Mouse (Mus musculus): ENCODE measurements around the gene Tubg1. TPM values are rescaled to one million over a fixed set of nuclear protein-coding genes. Genes with fewer than 3 reads are reported as not detected.
"Not testable (repeated sequence)": the region's sequence is repeated elsewhere in the genome, so short reads cannot be mapped to it uniquely, and the experiment has no call there.

The Tubg1 gene
- polyA plus RNA-seq, 1 experiment from 2014 or later = 83.5 TPM

DNA sequence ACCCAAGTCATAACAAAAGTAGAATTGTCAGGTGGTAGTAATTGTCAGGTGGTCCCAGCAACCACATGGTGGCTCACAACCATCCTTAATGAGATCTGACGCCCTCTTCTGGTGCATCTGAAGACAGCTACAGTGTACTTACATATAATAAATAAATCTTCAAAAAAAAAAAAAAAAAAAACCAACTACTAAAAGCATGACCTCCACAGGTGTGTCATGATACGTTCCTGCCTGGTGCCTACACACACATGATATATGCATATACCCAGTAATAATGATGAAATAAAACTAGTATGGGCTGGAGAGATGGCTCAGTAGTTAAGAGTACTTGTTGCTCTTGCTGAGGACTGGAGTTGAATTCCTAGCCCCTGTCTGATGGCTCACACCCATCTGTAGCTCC, 31.3 kb downstream of the Tubg1 start:
- WGBS (ENCODE audit: insufficient replicate concordance) = 32% methylated on average over 2 of the region's 2 CpGs
- no peaks in the 10 kb centered on the region for H3K27me3 ChIP-seq (ENCODE audit: control insufficient read depth, insufficient read depth, low read length)
- H3K36me3 ChIP-seq (ENCODE audit: control insufficient read depth, insufficient read depth, low read length) = no peaks in the 10 kb centered on the region
- H3K9ac ChIP-seq (ENCODE audit: low read depth, low read length) = no peak overlapping the region
- peaks cover 10% of the 10 kb centered on the region for H3K4me1 ChIP-seq (ENCODE audit: control insufficient read depth, insufficient read depth, low read length)
- no peak overlapping the region for H3K27ac ChIP-seq (ENCODE audit: low read depth, low read length)
- no peak overlapping the region for H3K4me3 ChIP-seq (ENCODE audit: low read depth, low read length)
- H3K4me2 ChIP-seq = no peak overlapping the region
- H3K9me3 ChIP-seq (replicated peaks; ENCODE audit: control insufficient read depth, low read length) = no peaks in the 10 kb centered on the region
- ATAC-seq (replicated peaks; ENCODE audit: insufficient number of reproducible peaks, low FRiP score, low TSS enrichment) = no peak

DNA sequence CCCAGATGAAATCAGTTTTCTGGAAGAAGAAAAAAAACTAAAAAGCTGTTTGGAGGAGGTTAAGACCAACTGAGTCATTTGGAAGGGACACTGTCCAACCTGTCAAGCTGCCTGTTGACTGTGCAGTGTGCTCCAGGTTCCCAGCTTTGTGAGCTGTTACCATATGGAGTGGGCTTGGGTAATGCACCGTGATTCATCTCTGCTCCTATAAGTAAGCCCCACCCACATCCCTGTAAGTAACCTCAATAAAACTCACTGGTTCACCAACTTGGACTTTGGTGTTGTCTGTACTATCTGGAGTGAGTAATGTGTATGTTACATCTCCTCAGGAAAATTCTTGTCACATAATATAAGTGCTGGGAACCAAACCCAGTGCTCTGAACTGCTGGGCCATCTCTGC, 33.1 kb downstream of the Tubg1 start:
- ATAC-seq (replicated peaks; ENCODE audit: insufficient number of reproducible peaks, low FRiP score, low TSS enrichment) = no peak
- 60% methylated on average over 1 of the region's 1 CpGs for WGBS (ENCODE audit: insufficient replicate concordance)
- Histone ChIP-seq H3K27me3 (ENCODE audit: control insufficient read depth, insufficient read depth, low read length) (no peaks in the 10 kb centered on the region; the same call in 1 of the 2 replicates), H3K36me3 (ENCODE audit: control insufficient read depth, insufficient read depth, low read length) (no peaks in the 10 kb centered on the region), H3K4me3 (ENCODE audit: low read depth, low read length) (no peak overlapping the region), H3K4me1 (ENCODE audit: control insufficient read depth, insufficient read depth, low read length) (peaks cover 10% of the 10 kb centered on the region), H3K27ac (ENCODE audit: low read depth, low read length) (no peak overlapping the region), H3K4me2 (no peak overlapping the region), H3K9ac (ENCODE audit: low read depth, low read length) (no peak overlapping the region), H3K9me3 (replicated peaks; ENCODE audit: control insufficient read depth, low read length) (no peaks in the 10 kb centered on the region)

DNA sequence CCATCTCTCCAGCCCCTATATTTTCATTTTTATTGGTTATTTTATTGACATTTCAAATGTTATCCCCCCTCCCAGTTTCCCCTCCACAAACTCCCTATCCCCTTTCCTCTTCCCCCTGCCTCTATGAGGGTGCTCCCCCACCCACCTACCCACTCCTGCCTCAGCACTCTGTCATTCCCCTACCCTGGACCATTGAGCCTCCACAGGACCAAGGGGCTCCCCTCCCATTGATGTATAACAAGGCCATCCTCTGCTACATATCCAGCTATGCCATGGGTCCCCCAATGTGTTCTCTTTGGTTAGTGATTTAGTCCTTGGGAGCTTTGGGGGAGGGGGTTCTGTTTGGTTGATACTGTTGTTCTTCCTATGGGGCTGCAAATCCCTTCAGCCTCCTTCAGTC, 34.9 kb downstream of the Tubg1 start:
- no peak overlapping the region for H3K9ac ChIP-seq (ENCODE audit: low read depth, low read length)
- ATAC-seq (replicated peaks; ENCODE audit: insufficient number of reproducible peaks, low FRiP score, low TSS enrichment) = no peak
- H3K4me1 ChIP-seq (ENCODE audit: control insufficient read depth, insufficient read depth, low read length) = 0 out of 2 replicates have a peak, but pooled peaks cover 2% of the 10 kb centered on the region
- H3K9me3 ChIP-seq (replicated peaks; ENCODE audit: control insufficient read depth, low read length) = no peaks in the 10 kb centered on the region
- H3K27me3 ChIP-seq (ENCODE audit: control insufficient read depth, insufficient read depth, low read length) = no peaks in the 10 kb centered on the region; the same call in 1 of the 2 replicates
- H3K27ac ChIP-seq (ENCODE audit: low read depth, low read length) = no peak overlapping the region
- no peaks in the 10 kb centered on the region for H3K36me3 ChIP-seq (ENCODE audit: control insufficient read depth, insufficient read depth, low read length)
- no peak overlapping the region for H3K4me2 ChIP-seq
- H3K4me3 ChIP-seq (ENCODE audit: low read depth, low read length) = no peak overlapping the region

DNA sequence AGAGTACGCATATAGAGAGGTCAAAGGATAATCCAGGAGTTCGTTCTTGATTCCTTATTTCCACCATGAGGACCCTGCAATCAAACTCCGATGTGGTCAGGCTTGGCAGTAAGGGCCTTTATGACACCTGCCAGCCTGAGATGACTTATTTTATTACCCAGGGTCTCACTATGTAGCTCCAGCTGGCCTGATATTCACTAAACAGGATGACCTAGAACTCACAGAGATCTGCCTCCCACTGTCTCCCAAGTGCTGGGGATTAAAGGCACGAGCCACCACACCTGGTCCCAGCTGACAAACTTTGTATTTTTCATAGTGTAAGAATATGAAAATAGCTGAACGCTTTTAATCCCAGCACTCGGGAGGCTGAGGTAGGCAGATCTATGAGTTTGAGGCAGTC, 35.4 kb downstream of the Tubg1 start:
- H3K4me1 ChIP-seq (ENCODE audit: control insufficient read depth, insufficient read depth, low read length) = 0 out of 2 replicates have a peak, but pooled peaks cover 2% of the 10 kb centered on the region
- no peaks in the 10 kb centered on the region for H3K36me3 ChIP-seq (ENCODE audit: control insufficient read depth, insufficient read depth, low read length)
- WGBS (ENCODE audit: insufficient replicate concordance) = 67% methylated on average over 6 of the region's 6 CpGs
- H3K27me3 ChIP-seq (ENCODE audit: control insufficient read depth, insufficient read depth, low read length) = no peaks in the 10 kb centered on the region; the same call in 1 of the 2 replicates
- no peak overlapping the region for H3K27ac ChIP-seq (ENCODE audit: low read depth, low read length)
- peak overlapping the region; percentile 70 for H3K4me2 ChIP-seq
- H3K9me3 ChIP-seq (replicated peaks; ENCODE audit: control insufficient read depth, low read length) = no peaks in the 10 kb centered on the region
- no peak overlapping the region for H3K4me3 ChIP-seq (ENCODE audit: low read depth, low read length)
- no peak for ATAC-seq (replicated peaks; ENCODE audit: insufficient number of reproducible peaks, low FRiP score, low TSS enrichment)
- no peak overlapping the region for H3K9ac ChIP-seq (ENCODE audit: low read depth, low read length)

DNA sequence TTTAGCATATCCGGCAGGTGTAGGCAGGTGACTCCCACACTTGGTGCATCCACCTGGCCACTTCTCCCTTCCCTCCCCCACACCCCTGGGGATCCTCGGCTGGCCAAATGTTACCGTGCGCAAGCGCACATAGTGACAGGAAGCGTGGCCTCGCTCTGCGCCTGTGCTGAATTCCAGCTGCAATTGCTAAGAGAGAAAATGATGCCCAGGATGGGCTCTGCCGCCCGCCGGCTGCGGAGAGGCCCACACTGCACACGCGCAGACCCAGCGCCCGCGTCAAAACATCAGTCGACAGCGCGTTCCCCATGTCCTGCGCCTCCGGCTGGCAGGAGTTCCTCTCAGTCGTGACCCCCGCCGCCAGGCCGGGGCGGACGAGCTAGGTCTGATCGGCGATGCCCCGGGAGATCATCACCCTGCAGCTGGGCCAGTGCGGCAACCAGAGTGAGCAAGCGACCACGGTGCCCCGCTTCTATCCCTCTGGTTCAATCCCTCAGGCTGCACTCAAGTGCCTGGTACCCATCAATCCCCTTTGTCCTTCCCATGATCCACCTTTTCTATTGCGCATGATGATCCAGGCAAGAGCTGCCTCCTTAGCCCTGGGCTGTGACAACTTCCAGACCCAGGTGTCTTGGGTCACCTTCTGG, 36.1 kb downstream of the Tubg1 start, which contains the start of gene Tubg2:
Gene Tubg2, plus strand, starts transcription at position 180 of the 644 bp plus-strand sequence.
- H3K4me1 ChIP-seq (ENCODE audit: control insufficient read depth, insufficient read depth, low read length) = 0 out of 2 replicates have a peak, but pooled peaks cover 2% of the 10 kb centered on the region
- H3K36me3 ChIP-seq (ENCODE audit: control insufficient read depth, insufficient read depth, low read length) = no peaks in the 10 kb centered on the region
- WGBS (ENCODE audit: insufficient replicate concordance) = 2% methylated on average over 36 of the region's 36 CpGs
- H3K27me3 ChIP-seq (ENCODE audit: control insufficient read depth, insufficient read depth, low read length) = no peaks in the 10 kb centered on the region; the same call in 1 of the 2 replicates
- no peak; the same call in 1 of the 2 replicates for ATAC-seq (replicated peaks; ENCODE audit: insufficient number of reproducible peaks, low FRiP score, low TSS enrichment)
- H3K27ac ChIP-seq (ENCODE audit: low read depth, low read length) = no peak within 1 kb of the TSS
- H3K9me3 ChIP-seq (replicated peaks; ENCODE audit: control insufficient read depth, low read length) = no peaks in the 10 kb centered on the region
- peak within 1 kb of the TSS; percentile 33 for H3K4me3 ChIP-seq (ENCODE audit: low read depth, low read length)
- H3K4me2 ChIP-seq = peak within 1 kb of the TSS; percentile 70
- H3K9ac ChIP-seq (ENCODE audit: low read depth, low read length) = peak within 1 kb of the TSS; percentile 69

DNA sequence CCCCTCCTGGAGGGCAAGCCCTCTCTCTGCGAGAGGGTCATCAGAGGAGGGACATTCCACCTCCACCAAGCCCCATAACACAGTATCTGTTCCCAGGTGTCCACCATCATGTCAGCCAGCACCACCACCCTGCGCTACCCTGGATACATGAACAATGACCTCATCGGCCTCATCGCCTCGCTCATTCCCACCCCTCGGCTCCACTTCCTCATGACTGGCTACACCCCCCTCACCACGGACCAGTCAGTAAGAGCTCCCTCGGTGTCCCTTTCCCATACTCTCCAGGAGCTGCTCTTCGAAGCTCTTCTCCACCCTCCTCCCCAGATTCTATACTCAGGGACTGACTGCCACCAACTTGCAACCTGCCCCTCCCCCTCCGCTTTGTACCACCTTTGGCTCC, 40.4 kb downstream of the Tubg1 start:
- Histone ChIP-seq H3K27me3 (ENCODE audit: control insufficient read depth, insufficient read depth, low read length) (peaks cover 23% of the 10 kb centered on the region), H3K4me1 (ENCODE audit: control insufficient read depth, insufficient read depth, low read length) (peaks cover 14% of the 10 kb centered on the region; the same call in 1 of the 2 replicates)
- ATAC-seq (replicated peaks; ENCODE audit: insufficient number of reproducible peaks, low FRiP score, low TSS enrichment); H3K4me3 ChIP-seq (ENCODE audit: low read depth, low read length); H3K9ac ChIP-seq (ENCODE audit: low read depth, low read length); H3K9me3 ChIP-seq (replicated peaks; ENCODE audit: control insufficient read depth, low read length); H3K4me2 ChIP-seq; H3K27ac ChIP-seq (ENCODE audit: low read depth, low read length); H3K36me3 ChIP-seq (ENCODE audit: control insufficient read depth, insufficient read depth, low read length): not testable (repeated sequence)
- 65% methylated on average over 9 of the region's 10 CpGs for WGBS (ENCODE audit: insufficient replicate concordance)

DNA sequence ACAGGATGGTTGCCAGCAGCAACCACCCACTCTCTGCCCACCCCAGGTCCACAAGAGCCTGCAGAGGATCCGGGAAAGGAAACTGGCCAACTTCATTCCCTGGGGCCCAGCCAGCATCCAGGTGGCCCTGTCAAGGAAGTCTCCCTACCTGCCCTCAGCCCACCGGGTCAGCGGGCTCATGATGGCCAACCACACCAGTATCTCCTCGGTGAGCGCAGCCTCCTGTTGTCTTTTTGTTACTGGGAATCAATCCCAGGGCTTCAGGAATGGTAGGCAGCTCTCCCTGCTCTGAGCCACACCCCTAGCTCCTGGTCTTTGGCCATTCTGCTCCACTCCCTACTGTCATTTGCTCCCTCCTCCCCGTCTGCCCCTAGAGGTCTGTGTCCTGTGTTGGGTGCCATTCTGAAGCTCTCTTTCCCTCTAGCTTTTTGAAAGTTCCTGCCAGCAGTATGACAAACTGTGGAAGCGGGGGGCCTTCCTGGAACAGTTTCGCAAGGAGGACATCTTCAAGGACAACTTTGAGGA, 41.3 kb downstream of the Tubg1 start:
- not testable (repeated sequence) for H3K27ac ChIP-seq (ENCODE audit: low read depth, low read length); H3K9ac ChIP-seq (ENCODE audit: low read depth, low read length); ATAC-seq (replicated peaks; ENCODE audit: insufficient number of reproducible peaks, low FRiP score, low TSS enrichment); H3K4me2 ChIP-seq; H3K4me3 ChIP-seq (ENCODE audit: low read depth, low read length); H3K9me3 ChIP-seq (replicated peaks; ENCODE audit: control insufficient read depth, low read length); H3K36me3 ChIP-seq (ENCODE audit: control insufficient read depth, insufficient read depth, low read length)
- Histone ChIP-seq H3K27me3 (ENCODE audit: control insufficient read depth, insufficient read depth, low read length) (peaks cover 32% of the 10 kb centered on the region), H3K4me1 (ENCODE audit: control insufficient read depth, insufficient read depth, low read length) (peaks cover 13% of the 10 kb centered on the region; the same call in 1 of the 2 replicates)
- WGBS (ENCODE audit: insufficient replicate concordance) = 79% methylated on average over 5 of the region's 8 CpGs

DNA sequence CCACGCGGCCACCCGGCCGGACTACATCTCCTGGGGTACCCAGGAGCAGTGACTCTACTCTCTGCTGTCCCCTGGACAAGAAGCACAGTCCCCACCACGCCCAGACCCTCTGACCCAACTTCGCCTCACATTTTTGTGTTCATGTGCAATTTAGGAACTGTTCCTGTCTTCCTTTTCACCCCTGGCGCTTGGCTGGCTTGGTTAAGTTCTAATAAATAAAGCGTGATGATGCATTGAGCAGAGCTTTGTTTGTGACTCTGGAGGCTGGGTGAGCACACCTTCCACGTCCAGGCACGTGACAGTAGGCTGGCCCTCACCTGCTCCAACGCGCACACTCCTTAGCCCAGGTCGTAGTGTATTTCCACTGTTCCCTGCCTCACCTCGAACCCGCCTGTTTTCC, 41.8 kb downstream of the Tubg1 start:
- H3K27me3 ChIP-seq (ENCODE audit: control insufficient read depth, insufficient read depth, low read length) = peaks cover 37% of the 10 kb centered on the region
- no peak for ATAC-seq (replicated peaks; ENCODE audit: insufficient number of reproducible peaks, low FRiP score, low TSS enrichment)
- no peaks in the 10 kb centered on the region for H3K36me3 ChIP-seq (ENCODE audit: control insufficient read depth, insufficient read depth, low read length)

DNA sequence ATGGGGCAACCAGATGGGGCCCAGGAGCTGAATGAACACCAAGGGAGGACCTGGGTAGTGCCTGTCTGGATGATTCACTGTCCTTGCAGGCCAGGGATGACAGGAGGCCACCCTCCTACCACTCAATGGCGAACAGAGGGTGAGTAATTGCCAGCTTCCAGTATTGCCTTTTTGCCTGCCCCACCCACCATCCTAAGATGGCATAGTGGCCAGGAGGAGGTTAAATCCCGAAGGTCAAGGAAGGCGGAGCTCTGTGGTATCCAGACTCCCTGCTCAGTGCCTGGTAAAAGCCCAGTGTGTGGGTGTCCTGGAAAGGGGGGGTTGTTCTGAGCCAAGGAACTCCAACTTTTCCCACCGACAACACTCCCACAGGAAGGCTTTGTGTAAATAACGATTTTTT, 42.6 kb downstream of the Tubg1 start:
- WGBS (ENCODE audit: insufficient replicate concordance) = 51% methylated on average over 5 of the region's 5 CpGs
- peaks cover 3% of the 10 kb centered on the region; the same call in 1 of the 2 replicates for H3K36me3 ChIP-seq (ENCODE audit: control insufficient read depth, insufficient read depth, low read length)
- H3K27me3 ChIP-seq (ENCODE audit: control insufficient read depth, insufficient read depth, low read length) = peaks cover 44% of the 10 kb centered on the region

More for the DNA sequence above, 41.8 kb downstream of the Tubg1 start:
- H3K4me1 ChIP-seq (ENCODE audit: control insufficient read depth, insufficient read depth, low read length) = peaks cover 13% of the 10 kb centered on the region; the same call in 1 of the 2 replicates
- H3K27ac ChIP-seq (ENCODE audit: low read depth, low read length) = no peak overlapping the region
- H3K9ac ChIP-seq (ENCODE audit: low read depth, low read length) = no peak overlapping the region
- no peak overlapping the region for H3K4me2 ChIP-seq
- H3K4me3 ChIP-seq (ENCODE audit: low read depth, low read length) = no peak overlapping the region
- WGBS (ENCODE audit: insufficient replicate concordance) = 84% methylated on average over 15 of the region's 15 CpGs
- no peaks in the 10 kb centered on the region for H3K9me3 ChIP-seq (replicated peaks; ENCODE audit: control insufficient read depth, low read length)

More for the DNA sequence above, 42.6 kb downstream of the Tubg1 start:
- Histone ChIP-seq H3K4me2 (no peak overlapping the region), H3K9ac (ENCODE audit: low read depth, low read length) (no peak overlapping the region), H3K9me3 (replicated peaks; ENCODE audit: control insufficient read depth, low read length) (no peaks in the 10 kb centered on the region), H3K4me3 (ENCODE audit: low read depth, low read length) (no peak overlapping the region), H3K27ac (ENCODE audit: low read depth, low read length) (no peak overlapping the region), H3K4me1 (ENCODE audit: control insufficient read depth, insufficient read depth, low read length) (peaks cover 13% of the 10 kb centered on the region; the same call in 1 of the 2 replicates)
- ATAC-seq (replicated peaks; ENCODE audit: insufficient number of reproducible peaks, low FRiP score, low TSS enrichment) = no peak

Measured in heart, embryonic 11.5 days (tissue).